Mouse (Mus musculus): ENCODE measurements around the gene Gm10282. TPM values are rescaled to one million over a fixed set of nuclear protein-coding genes. Genes with fewer than 3 reads are reported as not detected.

Gm10282 gene
- total and polyA plus RNA-seq, 3 experiments: 18.3 to 176 (median 76.4) TPM

DNA sequence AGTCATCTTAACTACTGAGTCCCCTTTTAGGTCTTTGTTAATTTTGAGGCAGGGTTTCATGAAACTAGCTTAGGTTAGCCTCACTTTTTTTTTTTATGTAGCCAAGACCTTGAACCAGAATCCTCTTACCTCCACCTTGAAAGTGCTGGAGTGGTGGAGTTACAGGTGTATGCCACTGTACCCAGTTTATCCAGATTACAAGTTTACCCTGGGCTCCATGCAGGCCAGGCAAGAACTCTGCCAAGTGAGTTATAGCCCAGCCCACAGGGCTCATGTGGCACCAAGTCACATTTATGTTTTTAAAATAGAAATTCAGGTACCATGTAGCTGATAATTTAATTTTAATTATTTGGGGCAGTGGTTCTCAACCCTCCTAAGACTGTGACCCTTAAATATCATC lies 43.6 kb downstream of the Gm10282 start:
- Histone ChIP-seq H3K4me1 (ENCODE audit: control insufficient read depth in 1 of 2, insufficient read depth in 2 of 2) (peaks cover 6 to 39% of the 10 kb centered on the region in 2 experiments; a peak in 3 of 4 replicates), H3K27me3 (replicated peaks) (no peaks in the 10 kb centered on the region), H3K27ac (ENCODE audit: insufficient read depth, low read depth) (no peak overlapping the region), H3K79me2 (replicated peaks; ENCODE audit: control insufficient read depth, extremely low read depth, insufficient read depth, poor library complexity, severe bottlenecking) (no peaks in the 10 kb centered on the region), H3K36me3 (replicated peaks in 1 of 2; ENCODE audit: control insufficient read depth in 1 of 2, insufficient read depth in 1 of 2, low read length in 1 of 2) (peaks cover 7 to 18% of the 10 kb centered on the region in 2 experiments), H3K4me3 (replicated peaks in 1 of 3; ENCODE audit: low read depth in 2 of 3, low read length in 2 of 3, poor library complexity in 1 of 3) (no peak overlapping the region), H3K4me2 (ENCODE audit: insufficient read depth, low read depth, poor library complexity, severe bottlenecking) (no peak overlapping the region), H3K9ac (ENCODE audit: insufficient read depth, low read depth) (no peak overlapping the region), H3K9me3 (replicated peaks; ENCODE audit: low read length) (no peaks in the 10 kb centered on the region)
- no peak for DNase-seq (ENCODE audit: extremely low read depth)
- TF ChIP-seq POLR2A (IDR thresholded peaks at IDR 0.05; ENCODE audit: low read depth, low read length): no peak
- TF ChIP-seq MAX (IDR thresholded peaks at IDR 0.05; ENCODE audit: low read length): no peak
- TF ChIP-seq USF1 (IDR thresholded peaks at IDR 0.05; ENCODE audit: low read depth, low read length): no peak
- TF ChIP-seq ZKSCAN1 (IDR thresholded peaks at IDR 0.05; ENCODE audit: borderline replicate concordance, low read depth, low read length): no peak
- TF ChIP-seq POLR2AphosphoS2 (IDR thresholded peaks at IDR 0.05; ENCODE audit: low read depth, low read length): no peak
- no peak for TF ChIP-seq ZMIZ1 (IDR thresholded peaks at IDR 0.05; ENCODE audit: low read depth, low read length)
- TF ChIP-seq CHD1 (IDR thresholded peaks at IDR 0.05; ENCODE audit: low read depth, low read length): no peak
- no peak for TF ChIP-seq BHLHE40 (IDR thresholded peaks at IDR 0.05; ENCODE audit: low read depth, low read length)
- TF ChIP-seq USF2 (conservative IDR thresholded peaks at IDR 0.05; ENCODE audit: low read depth, low read length): no peak
- TF ChIP-seq EP300 (IDR thresholded peaks at IDR 0.05; ENCODE audit: low read length): no peak
- TF ChIP-seq E2F4 (IDR thresholded peaks at IDR 0.05; ENCODE audit: insufficient replicate concordance, low read depth, low read length): no peak
- no peak for TF ChIP-seq KAT2A (IDR thresholded peaks at IDR 0.05; ENCODE audit: insufficient replicate concordance, low read length)
- no peak for TF ChIP-seq CHD2 (IDR thresholded peaks at IDR 0.05; ENCODE audit: low read length)
- TF ChIP-seq MAZ (IDR thresholded peaks at IDR 0.05; ENCODE audit: low read depth, low read length): no peak
- no peak for TF ChIP-seq RCOR1 (conservative IDR thresholded peaks at IDR 0.05; ENCODE audit: low read depth, low read length)
- in situ Hi-C loops (cut with MboI; ENCODE audit: low pct_ligation_motif_present, low pct_unique_long_range_greater_than_20kb, low sequenced_read_pairs): no loop called here
- dilution Hi-C loops (cut with MboI; ENCODE audit: extremely low pct_ligation_motif_present, extremely low pct_unique_long_range_greater_than_20kb, low sequenced_read_pairs): no loop called here

DNA sequence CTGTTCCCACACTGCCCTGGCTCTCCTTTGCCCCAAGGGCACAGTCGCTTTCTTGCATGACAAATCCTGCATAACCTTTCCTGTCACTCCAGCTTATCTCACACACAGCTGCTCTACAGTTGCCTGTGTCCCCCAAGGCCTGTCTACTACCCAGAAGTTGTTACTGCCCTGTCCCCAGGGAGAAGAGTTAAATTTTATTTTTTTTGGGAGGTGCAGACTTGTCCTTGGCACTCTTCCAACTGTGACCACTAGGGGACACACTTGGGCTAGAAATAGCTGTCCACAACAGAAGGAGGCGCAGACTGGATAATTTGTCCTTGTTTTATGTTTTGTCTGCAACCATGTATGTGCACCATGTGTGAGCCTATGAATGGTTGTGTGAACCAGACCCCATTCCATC lies 44.0 kb downstream of the Gm10282 start:
- in situ Hi-C loops (cut with MboI; ENCODE audit: low pct_ligation_motif_present, low pct_unique_long_range_greater_than_20kb, low sequenced_read_pairs): no loop called here
- peak; percentile 88 for DNase-seq (ENCODE audit: extremely low read depth)
- Histone ChIP-seq H3K36me3 (replicated peaks in 1 of 2; ENCODE audit: control insufficient read depth in 1 of 2, insufficient read depth in 1 of 2, low read length in 1 of 2) (peaks cover 7 to 19% of the 10 kb centered on the region in 2 experiments), H3K27ac (ENCODE audit: insufficient read depth, low read depth) (no peak overlapping the region), H3K4me1 (ENCODE audit: control insufficient read depth in 1 of 2, insufficient read depth in 2 of 2) (peaks cover 6 to 39% of the 10 kb centered on the region in 2 experiments; a peak in 3 of 4 replicates), H3K79me2 (replicated peaks; ENCODE audit: control insufficient read depth, extremely low read depth, insufficient read depth, poor library complexity, severe bottlenecking) (no peaks in the 10 kb centered on the region), H3K9me3 (replicated peaks; ENCODE audit: low read length) (no peaks in the 10 kb centered on the region), H3K4me3 (replicated peaks in 1 of 3; ENCODE audit: low read depth in 2 of 3, low read length in 2 of 3, poor library complexity in 1 of 3) (no peak overlapping the region), H3K4me2 (ENCODE audit: insufficient read depth, low read depth, poor library complexity, severe bottlenecking) (no peak overlapping the region; the same call in 1 of the 2 replicates), H3K27me3 (replicated peaks) (no peaks in the 10 kb centered on the region), H3K9ac (ENCODE audit: insufficient read depth, low read depth) (no peak overlapping the region)
- dilution Hi-C loops (cut with MboI; ENCODE audit: extremely low pct_ligation_motif_present, extremely low pct_unique_long_range_greater_than_20kb, low sequenced_read_pairs): no loop called here
- TF ChIP-seq HCFC1 (IDR thresholded peaks at IDR 0.05; ENCODE audit: low read depth, low read length) (no peak), SMC3 (IDR thresholded peaks at IDR 0.05; ENCODE audit: low read depth, low read length) (peak; percentile 99), CHD2 (IDR thresholded peaks at IDR 0.05; ENCODE audit: low read length) (no peak), UBTF (IDR thresholded peaks at IDR 0.05; ENCODE audit: low read depth, low read length) (no peak), CHD1 (IDR thresholded peaks at IDR 0.05; ENCODE audit: low read depth, low read length) (no peak), MAX (IDR thresholded peaks at IDR 0.05; ENCODE audit: low read length) (0 out of 2 replicates have a peak, but pooled peaks have one; percentile 17), ETS1 (conservative IDR thresholded peaks at IDR 0.05; ENCODE audit: low read depth, low read length) (no peak), TBP (conservative IDR thresholded peaks at IDR 0.05; ENCODE audit: low read depth, low read length) (no peak), E2F4 (IDR thresholded peaks at IDR 0.05; ENCODE audit: insufficient replicate concordance, low read depth, low read length) (0 out of 2 replicates have a peak, but pooled peaks have one; percentile 65), NRF1 (IDR thresholded peaks at IDR 0.05; ENCODE audit: low read depth, low read length) (peak; percentile 16; the same call in 1 of the 2 replicates), MAFK (IDR thresholded peaks at IDR 0.05; ENCODE audit: insufficient replicate concordance, low read length) (peak; percentile 25; the same call in 1 of the 2 replicates), ZKSCAN1 (IDR thresholded peaks at IDR 0.05; ENCODE audit: borderline replicate concordance, low read depth, low read length) (no peak), CTCF (conservative IDR thresholded peaks at IDR 0.05 in 1 of 2, IDR thresholded peaks at IDR 0.05 in 1 of 2; ENCODE audit: low read depth in 2 of 2, low read length in 2 of 2) (peak; percentile 98 to 99), KAT2A (IDR thresholded peaks at IDR 0.05; ENCODE audit: insufficient replicate concordance, low read length) (0 out of 2 replicates have a peak, but pooled peaks have one; percentile 22), JUND (conservative IDR thresholded peaks at IDR 0.05; ENCODE audit: low read depth, low read length) (no peak), MEF2A (IDR thresholded peaks at IDR 0.05; ENCODE audit: borderline replicate concordance, low read depth, low read length) (no peak), PAX5 (IDR thresholded peaks at IDR 0.05; ENCODE audit: low read length) (no peak), ZC3H11A (IDR thresholded peaks at IDR 0.05; ENCODE audit: low read depth, low read length) (peak; percentile 95), EP300 (IDR thresholded peaks at IDR 0.05; ENCODE audit: low read length) (no peak), POLR2A (IDR thresholded peaks at IDR 0.05; ENCODE audit: low read depth, low read length) (no peak), BHLHE40 (IDR thresholded peaks at IDR 0.05; ENCODE audit: low read depth, low read length) (no peak; the same call in 1 of the 2 replicates), RAD21 (IDR thresholded peaks at IDR 0.05; ENCODE audit: low read depth, low read length) (no peak; the same call in none of the 2 replicates), MAZ (IDR thresholded peaks at IDR 0.05; ENCODE audit: low read depth, low read length) (no peak), IRF4 (IDR thresholded peaks at IDR 0.05; ENCODE audit: low read depth, low read length) (peak; percentile 70), ELF1 (IDR thresholded peaks at IDR 0.05; ENCODE audit: low read depth, low read length) (peak; percentile 32; the same call in 1 of the 2 replicates), SIN3A (IDR thresholded peaks at IDR 0.05; ENCODE audit: low read length) (peak; percentile 46)
